ENCODE assay signal across 9 mouse cellular contexts in the genomic region with DNA sequence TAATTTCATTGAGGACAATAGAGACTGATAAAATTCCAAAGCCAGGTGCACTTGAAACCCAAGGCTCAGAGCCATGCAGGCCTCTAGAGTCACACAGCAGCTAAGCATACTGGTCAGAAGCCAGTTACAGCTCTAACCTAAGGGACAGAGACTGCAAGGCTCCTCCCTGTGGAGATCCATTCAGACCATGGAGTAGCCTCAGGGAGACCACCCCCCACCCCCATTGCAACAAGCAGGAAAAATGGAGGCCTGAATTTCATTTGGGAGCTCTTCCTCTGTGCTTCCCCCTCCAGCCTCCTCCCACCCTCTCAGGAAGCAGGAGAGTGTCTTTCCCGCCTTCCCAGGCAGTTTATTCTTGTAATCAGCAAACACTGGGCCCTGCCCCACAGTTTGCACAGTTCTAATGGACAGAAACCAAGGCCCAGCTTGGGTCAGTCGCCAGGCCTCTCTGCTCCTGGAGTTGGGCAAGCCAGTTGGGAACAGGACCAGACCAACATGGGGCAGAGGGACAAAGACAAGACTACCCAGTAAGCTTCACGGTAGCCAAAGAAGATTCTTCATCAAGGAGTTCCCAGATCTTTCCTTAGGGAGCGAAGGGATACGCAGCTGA. TPM values are rescaled to one million over a fixed set of nuclear protein-coding genes. Genes with fewer than 3 reads are reported as not detected.
DNase-seq lines count a peak whose midpoint lies in the region; ATAC-seq and TF ChIP-seq lines count a peak whose summit lies in the region.
"Had no signal": no experiment of that assay in that cellular context is flagged by ENCODE, and none has a peak within 500 bp of the region (broad histone marks: within the 10 kb centered on the region; RNA-seq: fewer than 3 reads in every experiment).

No protein-coding gene starts in this region.

- peak overlapping the region; percentile 93 for H3K4me2 ChIP-seq in heart, embryonic 11.5 days
- peak overlapping the region; percentile 77 for H3K4me2 ChIP-seq in hindbrain, postnatal 0 days (ENCODE audit: low read depth, low read length)

- ATAC-seq in heart, embryonic 11.5 days (replicated peaks; ENCODE audit: insufficient number of reproducible peaks, low FRiP score, low TSS enrichment): no peak
- ATAC-seq in hindbrain, postnatal 0 days: peak; percentile 0; the same call in 1 of the 2 replicates
- ATAC-seq in activated CD4-positive, CD25-positive, alpha-beta regulatory T cell, adult 4 months: no peak

- H3K9ac ChIP-seq in heart, embryonic 11.5 days (ENCODE audit: low read depth, low read length): peak overlapping the region; percentile 97
- peak overlapping the region; percentile 64; the same call in 1 of the 2 replicates for H3K9ac ChIP-seq in hindbrain, postnatal 0 days (replicated peaks; ENCODE audit: low read length)

- peak overlapping the region; percentile 96 for H3K27ac ChIP-seq in heart, embryonic 11.5 days (ENCODE audit: low read depth, low read length)
- peak overlapping the region; percentile 100 for H3K27ac ChIP-seq in embryonic facial prominence, embryonic 10.5 days (replicated peaks)
- peak overlapping the region; percentile 88 for H3K27ac ChIP-seq in hindbrain, postnatal 0 days

- H3K4me1 ChIP-seq in heart, embryonic 11.5 days (ENCODE audit: control insufficient read depth, insufficient read depth, low read length): peaks cover 58% of the 10 kb centered on the region
- peaks cover 67% of the 10 kb centered on the region for H3K4me1 ChIP-seq in embryonic facial prominence, embryonic 10.5 days
- peaks cover 26% of the 10 kb centered on the region for H3K4me1 ChIP-seq in hindbrain, postnatal 0 days (ENCODE audit: insufficient read depth, low read length)

- H3K27me3 ChIP-seq in heart, embryonic 11.5 days (ENCODE audit: control insufficient read depth, insufficient read depth, low read length): no peaks in the 10 kb centered on the region
- no peaks in the 10 kb centered on the region for H3K27me3 ChIP-seq in embryonic facial prominence, embryonic 10.5 days (replicated peaks; ENCODE audit: low read depth, poor library complexity, severe bottlenecking)
- H3K27me3 ChIP-seq in hindbrain, postnatal 0 days (ENCODE audit: insufficient read depth, low read length): no peaks in the 10 kb centered on the region

- H3K9me3 ChIP-seq in heart, embryonic 11.5 days (replicated peaks; ENCODE audit: control insufficient read depth, low read length): no peaks in the 10 kb centered on the region
- no peaks in the 10 kb centered on the region for H3K9me3 ChIP-seq in embryonic facial prominence, embryonic 10.5 days
- no peaks in the 10 kb centered on the region for H3K9me3 ChIP-seq in hindbrain, postnatal 0 days (ENCODE audit: low read length)

- TF ChIP-seq CTCF in hindbrain, postnatal 0 days (IDR thresholded peaks at IDR 0.05; ENCODE audit: low read depth): no peak; the same call in 1 of the 2 replicates

- no peak for DNase-seq in heart, adult 9 months (ENCODE audit: low spot score in 2 of 2)
- DNase-seq in embryonic facial prominence, embryonic 10.5 days (ENCODE audit: low spot score): no peak
- DNase-seq in hindbrain, postnatal 0 days (ENCODE audit: low spot score): no peak
- peak; percentile 40 for DNase-seq in lung, postnatal 25 days (ENCODE audit: low spot score)
- no peak for DNase-seq in left cerebral cortex, adult 18-20 months (ENCODE audit: low spot score in 2 of 2)
- no peak for DNase-seq in T-cell, adult 2 months (ENCODE audit: low spot score)

- WGBS in heart, embryonic 11.5 days (ENCODE audit: insufficient replicate concordance): 3% methylated on average over 5 of the region's 5 CpGs
- WGBS in embryonic facial prominence, embryonic 10.5 days: under 1% methylated on average over 5 of the region's 5 CpGs
- WGBS in hindbrain, postnatal 0 days: 4% methylated on average over 5 of the region's 5 CpGs

- peak overlapping the region; percentile 73 for H3K4me3 ChIP-seq in heart, embryonic 11.5 days (ENCODE audit: low read depth, low read length)
- H3K4me3 ChIP-seq in embryonic facial prominence, embryonic 10.5 days: peak overlapping the region; percentile 75
- H3K4me3 ChIP-seq in hindbrain, postnatal 0 days (ENCODE audit: low read length): peak overlapping the region; percentile 64

- H3K36me3 ChIP-seq in heart, embryonic 11.5 days (ENCODE audit: control insufficient read depth, insufficient read depth, low read length): no peaks in the 10 kb centered on the region; the same call in 1 of the 2 replicates
- H3K36me3 ChIP-seq in embryonic facial prominence, embryonic 10.5 days (replicated peaks): peaks cover 26% of the 10 kb centered on the region
- no peaks in the 10 kb centered on the region for H3K36me3 ChIP-seq in hindbrain, postnatal 0 days (ENCODE audit: insufficient read depth, low read length)

RNA-seq across cellular contexts. Expression of a gene that starts 1.5 kb away (rescaled TPM):
- polyA plus RNA-seq in heart, embryonic 11.5 days (2014; fragmentation: Nextera tagmentation; extraction: Ambion mirVana): 6.6 and 6.9 TPM in 2 replicates
- 8.0 and 9.5 TPM in 2 replicates for polyA plus RNA-seq in embryonic facial prominence, embryonic 10.5 days (2016; fragmentation: Nextera tagmentation; extraction: Ambion mirVana)
- 2.9 and 4.3 TPM in 2 replicates for total RNA-seq in hindbrain, postnatal 0 days (2014; rRNA removed)
- 3.8 and 6.1 TPM in 2 replicates for polyA plus RNA-seq in hindbrain, postnatal 0 days (2015; fragmentation: Nextera tagmentation; extraction: Ambion mirVana)
- total RNA-seq in left cerebral cortex, adult 18-20 months (2021): 1 to 10 TPM; 2.2 to 2.5 TPM
- polyA plus RNA-seq in activated CD4-positive, CD25-positive, alpha-beta regulatory T cell, adult 4 months (2017; shearing (Covaris generic)): not detected
- total RNA-seq: MEL had no signal

RNA-seq across cellular contexts. Expression of a gene that starts 8.1 kb away (rescaled TPM):
- polyA plus RNA-seq in heart, embryonic 11.5 days (2014; fragmentation: Nextera tagmentation; extraction: Ambion mirVana): 8.5 and 13.8 TPM in 2 replicates
- 8.1 and 8.9 TPM in 2 replicates for polyA plus RNA-seq in embryonic facial prominence, embryonic 10.5 days (2016; fragmentation: Nextera tagmentation; extraction: Ambion mirVana)
- total RNA-seq in hindbrain, postnatal 0 days (2014; rRNA removed): 10.0 and 16.8 TPM in 2 replicates
- 12.3 and 13.1 TPM in 2 replicates for polyA plus RNA-seq in hindbrain, postnatal 0 days (2015; fragmentation: Nextera tagmentation; extraction: Ambion mirVana)
- total RNA-seq in left cerebral cortex, adult 18-20 months (2021): 10 to 100 TPM; 92.2 to 93.5 TPM
- polyA plus RNA-seq in activated CD4-positive, CD25-positive, alpha-beta regulatory T cell, adult 4 months (2017; shearing (Covaris generic)): 1 to 10 TPM in 1 of 2 experiments, under 1 TPM in 1; 0.64 to 1.1 TPM
- total RNA-seq: MEL had no signal

RNA-seq across cellular contexts. Expression of a gene that starts 14.8 kb away (rescaled TPM):
- polyA plus RNA-seq in heart, embryonic 11.5 days (2014; fragmentation: Nextera tagmentation; extraction: Ambion mirVana): 26.6 and 30.4 TPM in 2 replicates
- polyA plus RNA-seq in embryonic facial prominence, embryonic 10.5 days (2016; fragmentation: Nextera tagmentation; extraction: Ambion mirVana): 53.2 and 53.8 TPM in 2 replicates
- total RNA-seq in hindbrain, postnatal 0 days (2014; rRNA removed): 6.3 and 14.3 TPM in 2 replicates
- 11.2 and 12.0 TPM in 2 replicates for polyA plus RNA-seq in hindbrain, postnatal 0 days (2015; fragmentation: Nextera tagmentation; extraction: Ambion mirVana)
- total RNA-seq in left cerebral cortex, adult 18-20 months (2021): 10 to 100 TPM; 10.4 to 10.5 TPM
- 10 to 100 TPM; 47.4 to 47.7 TPM for polyA plus RNA-seq in activated CD4-positive, CD25-positive, alpha-beta regulatory T cell, adult 4 months (2017; shearing (Covaris generic))

RNA-seq across cellular contexts. Expression of a gene that starts 27.0 kb away (rescaled TPM):
- 29.2 and 31.0 TPM in 2 replicates for polyA plus RNA-seq in heart, embryonic 11.5 days (2014; fragmentation: Nextera tagmentation; extraction: Ambion mirVana)
- 30.2 and 31.9 TPM in 2 replicates for polyA plus RNA-seq in embryonic facial prominence, embryonic 10.5 days (2016; fragmentation: Nextera tagmentation; extraction: Ambion mirVana)
- total RNA-seq in hindbrain, postnatal 0 days (2014; rRNA removed): 38.2 and 41.3 TPM in 2 replicates
- 14.6 and 16.8 TPM in 2 replicates for polyA plus RNA-seq in hindbrain, postnatal 0 days (2015; fragmentation: Nextera tagmentation; extraction: Ambion mirVana)
- total RNA-seq in left cerebral cortex, adult 18-20 months (2021): 10 to 100 TPM; 49.2 TPM
- polyA plus RNA-seq in activated CD4-positive, CD25-positive, alpha-beta regulatory T cell, adult 4 months (2017; shearing (Covaris generic)): 10 to 100 TPM; 13.7 to 14.5 TPM

RNA-seq across cellular contexts. Expression of a gene that starts 33.3 kb away (rescaled TPM):
- 35.0 and 41.8 TPM in 2 replicates for polyA plus RNA-seq in heart, embryonic 11.5 days (2014; fragmentation: Nextera tagmentation; extraction: Ambion mirVana)
- polyA plus RNA-seq in embryonic facial prominence, embryonic 10.5 days (2016; fragmentation: Nextera tagmentation; extraction: Ambion mirVana): 16.6 and 18.7 TPM in 2 replicates
- 28.5 and 36.5 TPM in 2 replicates for total RNA-seq in hindbrain, postnatal 0 days (2014; rRNA removed)
- polyA plus RNA-seq in hindbrain, postnatal 0 days (2015; fragmentation: Nextera tagmentation; extraction: Ambion mirVana): 40.9 and 46.5 TPM in 2 replicates
- 1 to 10 TPM; 8.5 to 9.2 TPM for total RNA-seq in left cerebral cortex, adult 18-20 months (2021)
- polyA plus RNA-seq in activated CD4-positive, CD25-positive, alpha-beta regulatory T cell, adult 4 months (2017; shearing (Covaris generic)): not detected
- total RNA-seq: MEL had no signal
